Mouse (Mus musculus): ENCODE measurements at regions not wholly inside any gene's neighbourhood (a gene's known extent, or its start where the extent isn't known, plus 50 kb on each side); places are given as distances from the start of the nearest gene placed in this dataset.
A peak's percentile ranks its signal among the peaks of the same experiment; 100 is the strongest.
"Not testable (repeated sequence)": the region's sequence is repeated elsewhere in the genome, so short reads cannot be mapped to it uniquely, and the experiment has no call there.

DNA sequence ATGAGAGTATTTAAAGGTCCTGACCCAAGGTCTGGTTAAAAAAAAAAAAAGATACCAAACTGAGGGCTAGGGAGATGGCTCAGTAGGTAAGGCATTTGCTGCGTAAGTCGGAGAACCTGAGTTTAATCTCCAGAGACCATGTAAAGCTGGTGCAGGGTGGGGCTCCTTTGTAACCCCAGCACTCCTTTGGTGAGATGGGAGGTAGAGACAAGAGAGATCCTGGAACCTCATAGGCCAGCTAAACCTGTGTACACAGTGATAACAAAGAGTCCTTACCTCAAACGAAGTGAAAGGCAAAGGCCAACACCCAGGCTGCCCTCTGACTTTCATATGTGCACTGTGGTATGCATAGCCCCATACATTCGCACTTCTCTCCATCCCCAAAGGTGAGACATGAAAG, 175.0 kb downstream of the Nucb2 start:
- no peak for ATAC-seq (replicated peaks; ENCODE audit: poor library complexity, severe bottlenecking)

- no peak for ATAC-seq (replicated peaks; ENCODE audit: poor library complexity, severe bottlenecking)
Measured at GRCm38 (mm10) chr7:116680523-116680922, 176.4 kb downstream of the Nucb2 start.

- ATAC-seq (replicated peaks; ENCODE audit: poor library complexity, severe bottlenecking), result no peak
Measured at GRCm38 (mm10) chr7:116681268-116681667, 177.1 kb downstream of the Nucb2 start.

DNA sequence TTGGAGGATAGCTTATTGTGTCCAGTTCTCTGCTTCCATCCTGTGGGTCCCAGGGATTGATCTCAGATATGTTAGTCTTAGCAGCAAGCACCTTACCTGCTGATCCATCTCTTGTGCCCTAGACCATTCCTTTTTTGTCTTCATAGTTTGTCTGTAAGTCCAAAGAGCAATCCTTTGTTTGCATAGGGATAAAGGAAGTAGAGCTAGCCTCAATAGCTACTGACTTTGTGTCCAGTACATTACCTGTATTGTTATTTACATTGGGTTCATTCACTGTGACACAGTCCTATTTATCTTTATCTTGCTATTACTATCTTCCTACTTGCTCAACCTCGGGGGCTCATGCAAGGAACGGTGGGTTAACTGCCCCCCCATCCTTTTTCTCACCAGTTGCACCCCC, 196.2 kb downstream of the Nucb2 start:
- no peak for ATAC-seq (replicated peaks; ENCODE audit: poor library complexity, severe bottlenecking)

DNA sequence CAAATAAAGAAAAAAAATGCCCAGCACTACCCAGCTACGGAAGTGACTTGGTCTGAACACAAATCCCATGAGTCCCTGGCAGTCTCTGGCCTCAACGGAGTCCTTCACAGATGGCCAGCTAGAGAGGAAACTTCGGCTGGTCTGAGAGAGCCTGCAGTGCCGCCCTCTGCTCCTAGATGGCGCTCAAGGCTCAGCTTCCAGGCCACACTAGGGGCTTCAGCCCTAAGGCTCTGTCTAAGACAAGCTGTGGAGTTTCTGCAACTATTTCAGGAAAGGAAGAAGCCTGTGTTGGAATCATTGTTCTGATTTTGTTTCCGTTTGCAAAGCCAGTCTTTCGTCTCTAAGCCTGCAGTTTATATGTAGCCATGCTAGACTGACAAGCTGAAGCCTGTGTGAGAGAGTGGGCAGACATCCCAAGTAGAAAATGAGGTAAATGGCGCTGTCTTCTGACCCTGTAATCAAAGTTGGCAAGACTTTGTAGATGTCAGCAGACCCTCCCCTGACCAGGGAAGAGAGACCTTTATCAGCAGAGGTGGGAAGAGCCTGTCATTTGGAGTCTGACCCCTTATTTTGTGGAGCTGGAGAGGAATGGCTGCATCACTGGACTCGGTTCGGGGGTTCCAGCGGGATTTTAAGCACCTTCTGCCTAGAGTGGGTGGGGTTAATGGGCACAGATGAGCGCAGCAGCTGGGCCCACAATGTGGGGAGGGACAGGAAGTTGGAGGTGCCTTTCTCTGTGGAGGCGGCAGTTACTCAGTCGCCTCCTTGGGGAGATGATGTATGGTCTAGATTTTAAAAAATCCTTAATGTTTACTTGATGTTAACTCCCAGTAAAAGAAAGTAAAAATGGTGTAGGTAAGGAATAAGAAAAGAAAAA, 197.5 kb downstream of the Nucb2 start:
- ATAC-seq (replicated peaks; ENCODE audit: poor library complexity, severe bottlenecking), result peak; percentile 62; the same call in 1 of the 2 replicates

GRCm38 (mm10) chr7:116702596-116702995, 198.4 kb downstream of the Nucb2 start:
- ATAC-seq (replicated peaks; ENCODE audit: poor library complexity, severe bottlenecking), result no peak

DNA sequence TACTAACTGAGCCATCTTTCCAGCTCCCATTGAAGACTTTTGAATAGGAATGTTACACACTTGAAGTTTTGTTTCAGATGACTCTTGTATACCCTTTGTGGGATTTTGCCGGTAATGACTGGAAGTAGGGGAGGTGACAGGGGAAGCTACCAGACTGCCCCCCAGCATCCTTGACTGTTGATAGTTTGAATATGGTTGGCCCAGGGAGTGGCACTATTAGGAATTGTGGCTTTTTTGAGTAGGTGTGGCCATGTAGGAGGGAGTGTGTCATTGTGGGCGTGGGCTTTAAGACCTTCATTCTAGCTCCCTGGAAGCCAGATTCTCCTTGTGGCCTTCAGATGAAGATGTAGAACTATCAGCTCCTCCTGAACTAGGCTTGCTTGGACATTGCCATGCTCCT, 207.4 kb downstream of the Nucb2 start:
- ATAC-seq (replicated peaks; ENCODE audit: poor library complexity, severe bottlenecking), result no peak

DNA sequence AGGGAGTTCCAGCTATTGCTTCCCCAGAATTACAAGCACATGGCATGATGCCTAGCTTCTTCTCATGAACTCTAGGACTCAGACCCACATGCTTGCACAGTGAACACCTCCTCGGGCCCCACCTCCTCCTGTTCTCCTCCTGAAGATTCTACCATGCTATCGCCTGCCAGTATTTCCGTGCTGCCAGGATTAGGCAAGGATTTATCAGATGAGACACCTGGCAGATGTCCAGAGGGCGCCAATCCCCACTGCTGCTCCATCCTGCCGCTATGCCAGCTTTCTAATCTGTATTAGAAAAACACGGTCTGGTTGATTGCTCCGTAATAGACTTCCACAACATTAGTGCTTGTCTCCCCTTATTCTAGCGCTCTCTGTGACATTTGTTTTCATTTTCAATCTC, 209.0 kb downstream of the Nucb2 start:
- no peak for ATAC-seq (replicated peaks; ENCODE audit: poor library complexity, severe bottlenecking)

- ATAC-seq (replicated peaks; ENCODE audit: poor library complexity, severe bottlenecking), result no peak
Measured at GRCm38 (mm10) chr7:116715234-116716046, 211.3 kb downstream of the Nucb2 start.

DNA sequence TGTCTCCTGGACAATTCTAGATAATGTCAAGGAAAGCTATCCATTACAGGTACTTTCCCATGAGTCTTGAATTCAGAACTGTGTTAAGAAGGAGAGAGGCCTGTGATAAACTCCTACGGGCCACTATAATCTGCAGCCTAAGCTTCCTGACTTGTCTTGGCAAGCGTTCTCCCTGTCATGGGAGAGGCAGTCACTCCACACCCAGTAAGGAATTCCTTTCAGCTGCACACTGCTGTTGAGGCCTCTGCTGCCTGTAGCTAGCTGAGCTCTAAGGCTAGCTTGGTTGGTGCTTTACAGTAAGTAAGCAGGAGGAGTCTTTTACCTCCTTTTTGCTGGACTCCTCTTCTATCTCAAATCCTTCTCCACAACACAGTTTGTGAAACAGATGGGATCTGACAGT, 224.2 kb downstream of the Nucb2 start:
- ATAC-seq (replicated peaks; ENCODE audit: poor library complexity, severe bottlenecking), result no peak

GRCm38 (mm10) chr7:116729795-116730194, 225.6 kb downstream of the Nucb2 start:
- ATAC-seq (replicated peaks; ENCODE audit: poor library complexity, severe bottlenecking), result no peak

GRCm38 (mm10) chr7:116735676-116736075, 231.5 kb downstream of the Nucb2 start:
- ATAC-seq (replicated peaks; ENCODE audit: poor library complexity, severe bottlenecking), result no peak

- no peak for ATAC-seq (replicated peaks; ENCODE audit: poor library complexity, severe bottlenecking)
Measured at GRCm38 (mm10) chr7:116736333-116736732, 232.2 kb downstream of the Nucb2 start.

DNA sequence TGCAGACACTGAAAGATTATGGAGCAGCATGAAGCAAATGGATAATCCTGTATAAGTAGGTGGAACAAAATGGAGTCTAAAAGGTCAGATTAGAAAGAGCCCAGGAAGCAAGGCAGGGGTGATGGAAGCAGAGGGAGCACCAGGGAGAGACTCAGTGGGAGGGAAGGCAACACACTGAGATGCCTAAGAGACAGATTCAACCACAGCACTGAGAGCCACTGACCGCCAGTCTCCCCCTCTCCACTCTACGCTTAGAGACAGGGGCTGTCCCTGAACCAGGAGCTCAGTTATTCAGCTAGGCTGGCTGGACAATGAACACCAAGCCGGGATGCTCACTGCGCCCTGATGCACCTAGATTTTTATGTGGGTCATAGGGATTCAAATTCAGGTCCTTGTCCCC, 233.8 kb downstream of the Nucb2 start:
- ATAC-seq (replicated peaks; ENCODE audit: poor library complexity, severe bottlenecking), result no peak

- no peak for ATAC-seq (replicated peaks; ENCODE audit: poor library complexity, severe bottlenecking)
Measured at GRCm38 (mm10) chr7:116754556-116754955, 250.4 kb downstream of the Nucb2 start.

- ATAC-seq (replicated peaks; ENCODE audit: poor library complexity, severe bottlenecking), result not testable (repeated sequence)
Measured at GRCm38 (mm10) chr7:116792181-116792580, 288.0 kb downstream of the Nucb2 start.

DNA sequence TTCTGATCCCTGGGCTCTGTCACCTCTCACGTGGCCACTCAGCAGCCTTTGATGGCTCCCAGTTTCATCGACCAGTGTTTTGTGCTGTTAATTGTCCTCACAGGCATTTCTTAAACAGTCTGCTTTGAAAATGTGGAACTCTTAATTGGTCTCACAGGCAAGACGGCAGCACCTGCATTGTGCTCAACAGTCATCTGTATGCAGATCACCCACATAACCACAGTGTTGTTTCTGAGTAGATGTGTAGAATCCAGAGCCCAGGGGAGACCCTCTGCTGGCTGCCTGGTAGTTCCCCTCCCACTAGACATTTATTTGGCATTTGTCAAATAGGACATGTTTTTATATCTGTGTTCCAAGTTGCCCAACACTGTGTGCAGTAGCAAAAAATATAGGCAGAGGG, 304.3 kb downstream of the Nucb2 start:
- no peak for ATAC-seq (replicated peaks; ENCODE audit: poor library complexity, severe bottlenecking)

DNA sequence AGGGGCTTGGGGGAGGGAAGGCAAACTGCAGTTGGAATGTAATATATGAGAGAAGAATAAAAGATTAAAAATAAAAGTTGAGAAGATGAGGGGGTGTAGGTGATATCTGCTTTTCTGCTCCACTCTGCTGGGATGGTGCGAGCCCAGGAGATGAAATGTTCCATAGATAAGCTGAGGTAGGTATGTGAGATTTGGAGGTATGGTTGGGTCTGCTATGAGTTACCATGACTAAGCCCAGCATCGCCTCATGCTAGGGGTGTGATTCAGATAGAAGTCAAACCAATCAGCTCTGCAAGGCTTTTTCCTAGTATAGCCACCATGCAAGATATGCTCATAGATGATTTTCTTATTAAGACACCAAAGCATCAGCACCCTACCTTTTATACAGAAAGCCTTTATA, 312.3 kb downstream of the Nucb2 start:
- ATAC-seq (replicated peaks; ENCODE audit: poor library complexity, severe bottlenecking), result no peak

- no peak for ATAC-seq (replicated peaks; ENCODE audit: poor library complexity, severe bottlenecking)
Measured at GRCm38 (mm10) chr7:116817991-116818390, 313.8 kb downstream of the Nucb2 start.

DNA sequence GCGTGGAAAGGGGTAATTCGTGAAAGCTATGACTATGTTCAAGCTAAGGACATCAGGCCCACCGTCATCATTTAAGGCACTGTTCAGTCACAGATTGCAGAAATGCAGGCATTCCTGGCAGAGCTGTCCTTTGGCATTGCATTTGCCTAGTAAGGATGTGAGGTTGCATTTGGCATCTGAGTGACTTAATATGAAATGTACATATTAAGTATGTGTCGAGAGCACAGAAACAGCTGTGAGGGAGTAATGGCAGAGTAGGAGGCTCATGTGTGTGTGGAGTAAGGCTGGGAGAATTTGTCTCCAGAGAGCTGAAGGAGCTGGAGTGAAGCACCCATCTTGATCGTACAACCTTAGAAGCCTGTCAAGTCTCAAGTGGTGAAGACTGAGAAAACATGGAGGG, 316.4 kb downstream of the Nucb2 start:
- no peak for ATAC-seq (replicated peaks; ENCODE audit: poor library complexity, severe bottlenecking)

GRCm38 (mm10) chr7:116842894-116843293, 338.7 kb downstream of the Nucb2 start:
- no peak for ATAC-seq (replicated peaks; ENCODE audit: poor library complexity, severe bottlenecking)

All from granulocyte monocyte progenitor cell, adult 5-6 weeks (primary cell).